Mouse (Mus musculus) erythroblast, embryonic 14.5 days (primary cell): Measurements from ENCODE around the gene Susd1.

Experiments
- GATA1 ChIP-seq: IDR thresholded peaks from 2 replicates; pipeline ENCODE4 v1.6.1; 2012; ENCODE audit warnings: low read length, inconsistent platforms, mixed read lengths
- TAL1 ChIP-seq: IDR thresholded peaks from 3 replicates; pipeline ENCODE4 v1.6.1; 2012; ENCODE audit warnings: low read length, inconsistent platforms, mixed read lengths

- TF ChIP-seq TAL1, result no peak
- TF ChIP-seq GATA1, result no peak
Measured at GRCm38 (mm10) chr4:59307841-59308589, 130.4 kb downstream of the Susd1 start.
